Mouse (Mus musculus) hindbrain, embryonic 12.5 days (tissue): ENCODE measurements around the gene Mmp21. TPM values are rescaled to one million over a fixed set of nuclear protein-coding genes. Genes with fewer than 3 reads are reported as not detected.

Experiments used
- ATAC-seq: fragments of 200-750 bp; cut with Nextera tagmentation; 2 replicates; pipeline ENCODE4 v1.8.0; 2017; ENCODE audit warnings: moderate TSS enrichment; ENCODE audit not compliant: low FRiP score
- H3K27ac ChIP-seq: fragments of 300-500 bp; sonication (generic); 2 replicates; pipeline ENCODE4 v1.5.1; 2016; ENCODE audit warnings: mild to moderate bottlenecking
- H3K27me3 ChIP-seq: fragments of 300-500 bp; sonication (generic); 2 replicates; pipeline ENCODE4 v1.6.1; 2016; ENCODE audit warnings: mild to moderate bottlenecking
- H3K36me3 ChIP-seq: fragments of 300-500 bp; sonication (generic); 2 replicates; pipeline ENCODE4 v1.6.1; 2016; ENCODE audit warnings: mild to moderate bottlenecking
- H3K4me1 ChIP-seq: fragments of 300-500 bp; sonication (generic); 2 replicates; pipeline ENCODE4 v1.6.1; 2016
- H3K4me2 ChIP-seq: fragments of 300-500 bp; sonication (generic); replicated peaks from 2 replicates; pipeline ENCODE4 v1.6.1; 2016; ENCODE audit warnings: mild to moderate bottlenecking
- H3K4me3 ChIP-seq: fragments of 300-500 bp; sonication (generic); 2 replicates; pipeline ENCODE4 v1.5.1; 2016; ENCODE audit warnings: mild to moderate bottlenecking
- H3K9ac ChIP-seq: fragments of 300-500 bp; sonication (generic); 2 replicates; pipeline ENCODE4 v1.6.1; 2016; ENCODE audit warnings: mild to moderate bottlenecking, moderate library complexity
- H3K9me3 ChIP-seq: fragments of 300-500 bp; sonication (generic); replicated peaks from 2 replicates; pipeline ENCODE4 v1.6.1; 2016; ENCODE audit warnings: mild to moderate bottlenecking
- WGBS: fragments of 180-500 bp; shearing (Covaris S2); methylation state at CpG from one replicate; pipeline ENCODE4 v1.1.7; 2016; 5-methylcytosine and 5-hydroxymethylcytosine counted together
- polyA plus RNA-seq: library from polyadenylated mRNA; unstranded; fragments of >200 nt; fragmentation: Nextera tagmentation; extraction: Ambion mirVana; gene quantifications from 2 replicates; pipeline ENCODE4 v1.2.1, GENCODE M21; 2016

Gene Mmp21
- 0.25 TPM in 1 of 2 replicates, not detected in the other for polyA plus RNA-seq

DNA sequence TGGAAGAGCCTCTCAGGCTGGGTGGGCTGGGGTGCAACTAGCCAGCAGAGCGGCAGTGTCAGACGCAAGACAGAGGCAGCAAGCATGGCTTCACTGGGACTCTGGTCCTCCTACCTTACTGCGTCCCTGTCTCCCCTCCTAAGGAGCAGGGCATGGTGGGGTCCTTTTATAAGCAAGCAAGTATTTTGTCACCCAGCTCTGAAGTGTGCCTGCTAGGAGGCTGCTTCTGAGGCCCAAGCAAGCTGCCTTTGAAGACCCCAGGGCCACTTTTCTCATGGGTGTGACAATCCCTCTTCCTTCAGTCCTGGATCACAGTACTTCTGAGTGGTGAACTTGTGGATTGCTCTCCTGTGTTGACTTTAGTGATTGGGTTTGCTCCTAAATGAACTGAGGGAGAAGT is at the start of gene Mmp21:
Gene Mmp21 (minus strand): TSS at position 101 of the 400 bp plus-strand sequence.
- H3K4me2 ChIP-seq, result no peak within 1 kb of the TSS
- H3K27ac ChIP-seq, result no peak within 1 kb of the TSS
- H3K4me3 ChIP-seq, result no peak within 1 kb of the TSS
- no peaks in the 10 kb centered on the region for H3K9me3 ChIP-seq
- H3K4me1 ChIP-seq, result no peaks in the 10 kb centered on the region
- H3K27me3 ChIP-seq, result no peaks in the 10 kb centered on the region
- H3K36me3 ChIP-seq, result 0 out of 2 replicates have a peak, but pooled peaks cover 4% of the 10 kb centered on the region
- WGBS, result 86% methylated on average over 3 of the region's 3 CpGs
- ATAC-seq, result no peak
- no peak within 1 kb of the TSS for H3K9ac ChIP-seq

- Histone ChIP-seq H3K27ac (no peak overlapping the region), H3K36me3 (peaks cover 26% of the 10 kb centered on the region), H3K4me2 (no peak overlapping the region), H3K4me3 (no peak overlapping the region), H3K9ac (no peak overlapping the region), H3K27me3 (no peaks in the 10 kb centered on the region), H3K9me3 (no peaks in the 10 kb centered on the region), H3K4me1 (no peaks in the 10 kb centered on the region)
- no peak for ATAC-seq
- 80% methylated on average over 5 of the region's 5 CpGs for WGBS
These were observed 49.5 kb upstream of the Mmp21 start for GRCm38 (mm10) chr7:133729351-133729750.

DNA sequence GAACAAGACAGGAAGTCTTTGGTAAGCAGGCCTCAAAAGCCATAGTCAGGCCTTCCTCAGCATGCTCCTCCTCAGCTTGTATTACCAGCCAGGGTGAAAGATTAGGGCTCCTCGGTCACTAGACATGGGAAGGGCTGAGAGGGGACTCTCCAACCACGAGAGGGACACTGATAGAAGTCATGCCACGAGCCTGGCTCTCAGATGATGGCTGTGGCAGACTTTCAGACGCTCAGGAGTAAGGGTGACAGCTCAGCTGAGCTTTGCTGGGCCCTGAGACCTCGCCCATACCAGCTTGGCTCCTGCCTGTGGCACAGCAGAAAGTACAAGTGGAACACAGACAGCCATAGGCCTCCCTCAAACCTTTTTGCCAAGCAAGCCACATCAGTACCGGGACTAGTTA is 47.2 kb upstream of the Mmp21 start:
- Histone ChIP-seq H3K9me3 (no peaks in the 10 kb centered on the region), H3K4me2 (no peak overlapping the region), H3K9ac (no peak overlapping the region), H3K4me1 (no peaks in the 10 kb centered on the region), H3K27me3 (no peaks in the 10 kb centered on the region), H3K4me3 (no peak overlapping the region), H3K27ac (no peak overlapping the region), H3K36me3 (peaks cover 30% of the 10 kb centered on the region)
- 90% methylated on average over 6 of the region's 6 CpGs for WGBS
- ATAC-seq, result no peak

DNA sequence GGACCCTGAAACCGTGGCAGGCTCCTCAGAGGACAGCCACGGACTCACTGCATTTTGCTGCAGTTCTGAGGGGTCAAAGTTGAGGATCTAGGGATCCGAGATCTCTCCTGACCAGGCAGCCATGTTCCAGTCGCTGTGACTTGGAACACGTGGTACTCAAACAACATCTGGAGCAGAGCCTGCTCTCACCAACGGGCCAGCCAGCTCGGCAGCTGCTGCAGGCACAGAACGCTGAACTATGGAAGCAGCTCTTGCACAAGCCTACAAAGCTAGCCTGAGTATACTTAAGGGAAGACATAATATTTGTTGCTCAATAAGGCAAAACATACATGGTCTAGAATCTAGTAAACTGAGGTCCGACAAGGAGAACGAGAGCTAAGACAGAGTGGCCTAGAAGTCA is 45.7 kb upstream of the Mmp21 start:
- H3K4me3 ChIP-seq, result no peak overlapping the region
- H3K27me3 ChIP-seq, result no peaks in the 10 kb centered on the region
- H3K4me2 ChIP-seq, result no peak overlapping the region
- no peak for ATAC-seq
- no peak overlapping the region for H3K27ac ChIP-seq
- no peaks in the 10 kb centered on the region for H3K4me1 ChIP-seq
- no peaks in the 10 kb centered on the region for H3K9me3 ChIP-seq
- H3K36me3 ChIP-seq, result peaks cover 43% of the 10 kb centered on the region
- WGBS, result 86% methylated on average over 10 of the region's 10 CpGs
- H3K9ac ChIP-seq, result no peak overlapping the region

DNA sequence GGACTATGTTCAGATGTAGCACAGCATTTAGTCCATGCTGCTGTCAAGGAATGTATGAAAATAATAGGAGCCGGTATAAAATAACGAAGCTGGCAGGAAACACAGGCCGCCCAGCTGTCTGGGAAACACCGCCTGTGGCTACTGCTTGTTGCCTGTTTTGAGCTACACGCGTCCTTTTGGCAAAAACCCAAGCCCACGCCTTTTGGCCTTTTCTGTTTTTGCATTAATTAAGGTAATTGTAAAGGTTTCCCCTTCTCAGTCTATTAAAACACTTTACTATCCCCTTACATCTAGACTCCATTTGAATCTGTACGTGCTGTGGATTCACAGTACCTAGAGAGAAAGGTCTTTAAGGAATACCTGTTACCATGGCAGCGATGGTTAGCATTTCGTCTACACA is 45.0 kb upstream of the Mmp21 start:
- H3K27ac ChIP-seq, result no peak overlapping the region
- ATAC-seq, result no peak
- no peak overlapping the region for H3K9ac ChIP-seq
- H3K4me3 ChIP-seq, result no peak overlapping the region
- WGBS, result 85% methylated on average over 10 of the region's 10 CpGs
- H3K27me3 ChIP-seq, result no peaks in the 10 kb centered on the region
- H3K4me1 ChIP-seq, result no peaks in the 10 kb centered on the region
- H3K4me2 ChIP-seq, result no peak overlapping the region
- H3K9me3 ChIP-seq, result no peaks in the 10 kb centered on the region
- peaks cover 50% of the 10 kb centered on the region for H3K36me3 ChIP-seq

- H3K4me3 ChIP-seq, result no peak overlapping the region
- no peak overlapping the region for H3K9ac ChIP-seq
- H3K27ac ChIP-seq, result no peak overlapping the region
- H3K4me2 ChIP-seq, result no peak overlapping the region
- ATAC-seq, result no peak
- 89% methylated on average over 11 of the region's 11 CpGs for WGBS
- H3K36me3 ChIP-seq, result peaks cover 93% of the 10 kb centered on the region
- no peaks in the 10 kb centered on the region for H3K9me3 ChIP-seq
- H3K4me1 ChIP-seq, result no peaks in the 10 kb centered on the region
- H3K27me3 ChIP-seq, result no peaks in the 10 kb centered on the region
These were observed 40.8 kb upstream of the Mmp21 start for GRCm38 (mm10) chr7:133720616-133721015.

DNA sequence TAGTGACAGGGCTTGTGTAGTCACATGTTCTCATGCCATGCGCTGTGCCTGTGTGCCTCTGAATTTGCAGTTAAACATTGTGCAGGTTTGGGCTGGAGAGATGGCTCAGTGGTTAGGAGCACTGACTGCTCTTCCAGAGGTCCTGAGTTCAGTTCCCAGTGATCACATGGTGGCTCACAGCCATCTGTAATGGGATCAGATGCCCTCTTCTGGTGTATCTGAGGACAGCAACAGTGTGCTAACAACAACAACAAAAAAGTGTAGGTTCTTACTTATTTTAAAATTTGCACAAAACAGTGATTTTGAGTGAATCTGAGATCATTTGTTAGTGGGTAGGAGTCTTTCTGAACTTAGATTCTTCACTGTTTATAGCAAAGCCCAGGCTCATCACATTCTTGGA is 38.7 kb upstream of the Mmp21 start:
- WGBS, result 88% methylated on average over 1 of the region's 1 CpGs
- ATAC-seq, result no peak
- no peak overlapping the region for H3K4me2 ChIP-seq

DNA sequence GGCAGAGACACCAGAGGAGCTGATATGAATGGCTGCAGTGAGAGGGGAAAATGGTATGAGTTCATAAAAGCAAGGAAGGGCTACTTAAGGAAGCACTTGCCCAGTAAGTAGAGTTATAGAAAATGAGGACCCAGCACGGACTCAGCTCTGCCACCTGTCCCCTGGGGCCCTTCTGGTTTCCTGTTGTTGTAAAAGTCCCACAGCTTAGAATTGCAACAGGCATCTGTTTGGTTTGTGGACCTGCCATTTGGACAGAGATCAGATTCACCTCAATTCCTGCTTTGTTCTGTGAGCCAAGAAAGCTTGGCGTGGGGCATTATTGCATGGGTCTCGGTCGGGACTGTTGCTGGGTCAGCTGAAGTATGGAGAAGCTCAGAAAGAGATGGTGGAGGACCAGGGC is 35.5 kb upstream of the Mmp21 start:
- no peak for ATAC-seq
- no peak overlapping the region for H3K27ac ChIP-seq
- no peaks in the 10 kb centered on the region for H3K4me1 ChIP-seq
- H3K36me3 ChIP-seq, result peaks cover 82% of the 10 kb centered on the region
- 92% methylated on average over 4 of the region's 4 CpGs for WGBS
- H3K9ac ChIP-seq, result no peak overlapping the region
- H3K4me3 ChIP-seq, result no peak overlapping the region
- H3K9me3 ChIP-seq, result no peaks in the 10 kb centered on the region
- H3K4me2 ChIP-seq, result no peak overlapping the region
- H3K27me3 ChIP-seq, result no peaks in the 10 kb centered on the region

More for the DNA sequence above, 38.7 kb upstream of the Mmp21 start:
- H3K27ac ChIP-seq, result no peak overlapping the region
- no peak overlapping the region for H3K4me3 ChIP-seq
- H3K27me3 ChIP-seq, result no peaks in the 10 kb centered on the region
- peaks cover 95% of the 10 kb centered on the region for H3K36me3 ChIP-seq
- no peak overlapping the region for H3K9ac ChIP-seq
- H3K9me3 ChIP-seq, result no peaks in the 10 kb centered on the region
- no peaks in the 10 kb centered on the region for H3K4me1 ChIP-seq

DNA sequence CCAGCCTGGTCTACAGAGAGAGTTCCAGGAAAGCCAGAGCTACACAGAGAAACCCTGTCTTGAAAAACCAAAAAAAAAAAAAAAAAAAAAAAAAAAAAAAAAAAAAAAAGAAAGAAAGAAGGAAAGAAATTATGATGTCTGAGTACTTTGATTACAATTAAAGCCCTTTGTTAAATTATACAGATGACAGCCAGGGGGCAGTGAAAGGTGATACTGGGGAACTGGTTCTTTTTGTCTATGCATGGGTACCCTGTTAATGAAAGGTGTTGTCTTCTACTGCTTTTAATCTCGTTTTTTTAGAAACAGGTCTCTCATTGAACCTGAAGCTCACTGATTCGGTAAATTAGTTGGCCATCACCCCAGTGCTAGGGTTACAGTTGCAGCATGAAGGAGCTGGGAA is 27.4 kb upstream of the Mmp21 start:
- no peak overlapping the region for H3K27ac ChIP-seq
- H3K27me3 ChIP-seq, result no peaks in the 10 kb centered on the region
- H3K4me2 ChIP-seq, result no peak overlapping the region
- peaks cover 3% of the 10 kb centered on the region; the same call in 1 of the 2 replicates for H3K36me3 ChIP-seq
- peaks cover 12% of the 10 kb centered on the region for H3K4me1 ChIP-seq
- WGBS, result 88% methylated on average over 2 of the region's 2 CpGs
- H3K9me3 ChIP-seq, result no peaks in the 10 kb centered on the region
- H3K9ac ChIP-seq, result no peak overlapping the region
- ATAC-seq, result no peak
- H3K4me3 ChIP-seq, result no peak overlapping the region

DNA sequence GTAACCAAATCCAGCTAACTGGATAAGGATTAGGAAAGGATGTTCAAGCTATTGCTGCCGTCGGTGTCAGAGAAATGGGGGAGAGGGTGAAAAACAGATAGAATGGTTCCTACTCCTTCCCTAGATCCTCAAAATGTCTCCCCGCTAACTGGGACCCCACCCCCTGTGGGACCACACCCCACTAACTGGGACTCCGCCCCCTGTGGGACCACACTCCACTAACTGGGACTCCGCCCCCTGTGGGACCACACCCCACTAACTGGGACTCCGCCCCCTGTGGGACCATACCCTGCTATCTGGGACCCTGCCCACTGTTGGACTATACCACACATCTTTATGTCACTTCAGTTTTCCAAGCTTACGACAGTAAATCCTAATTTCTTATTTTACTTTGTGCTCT is 24.0 kb upstream of the Mmp21 start:
- 94% methylated on average over 7 of the region's 7 CpGs for WGBS
- peaks cover 4% of the 10 kb centered on the region for H3K4me1 ChIP-seq
- no peaks in the 10 kb centered on the region for H3K27me3 ChIP-seq
- no peak overlapping the region for H3K27ac ChIP-seq
- ATAC-seq, result no peak
- peaks cover 5% of the 10 kb centered on the region for H3K36me3 ChIP-seq
- no peak overlapping the region for H3K4me3 ChIP-seq
- no peaks in the 10 kb centered on the region for H3K9me3 ChIP-seq
- no peak overlapping the region for H3K4me2 ChIP-seq
- no peak overlapping the region for H3K9ac ChIP-seq

DNA sequence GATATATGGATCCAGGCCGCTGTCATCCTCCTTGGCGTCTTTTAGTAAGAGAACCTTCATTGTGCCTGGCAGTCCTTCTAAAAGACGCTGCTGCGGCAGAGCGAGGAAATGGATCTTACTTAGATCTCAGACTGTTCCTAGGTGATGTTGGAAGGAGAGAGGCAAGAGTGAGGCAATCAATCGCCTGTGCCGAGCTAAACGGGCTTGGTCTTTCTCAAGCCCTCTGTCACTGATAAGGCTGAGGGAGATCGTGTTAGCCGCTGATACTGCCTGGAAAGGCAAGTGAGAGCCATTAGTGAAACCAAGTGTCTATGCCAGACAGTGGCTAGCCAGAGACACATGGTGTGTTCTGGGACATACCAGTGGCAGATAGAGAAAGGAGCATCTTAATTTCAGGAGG is 22.5 kb upstream of the Mmp21 start:
- no peak overlapping the region for H3K4me3 ChIP-seq
- H3K27ac ChIP-seq, result no peak overlapping the region
- H3K4me1 ChIP-seq, result no peaks in the 10 kb centered on the region
- ATAC-seq, result no peak
- peaks cover 6% of the 10 kb centered on the region for H3K36me3 ChIP-seq
- H3K4me2 ChIP-seq, result no peak overlapping the region
- no peak overlapping the region for H3K9ac ChIP-seq
- WGBS, result 93% methylated on average over 10 of the region's 10 CpGs
- no peaks in the 10 kb centered on the region for H3K27me3 ChIP-seq
- H3K9me3 ChIP-seq, result no peaks in the 10 kb centered on the region

GRCm38 (mm10) chr7:133701366-133701765 is 21.5 kb upstream of the Mmp21 start:
- Histone ChIP-seq H3K4me1 (no peaks in the 10 kb centered on the region), H3K4me2 (no peak overlapping the region), H3K27ac (no peak overlapping the region), H3K9ac (no peak overlapping the region), H3K27me3 (no peaks in the 10 kb centered on the region), H3K4me3 (no peak overlapping the region), H3K36me3 (peaks cover 12% of the 10 kb centered on the region), H3K9me3 (no peaks in the 10 kb centered on the region)
- WGBS, result 91% methylated on average over 7 of the region's 7 CpGs
- no peak for ATAC-seq

DNA sequence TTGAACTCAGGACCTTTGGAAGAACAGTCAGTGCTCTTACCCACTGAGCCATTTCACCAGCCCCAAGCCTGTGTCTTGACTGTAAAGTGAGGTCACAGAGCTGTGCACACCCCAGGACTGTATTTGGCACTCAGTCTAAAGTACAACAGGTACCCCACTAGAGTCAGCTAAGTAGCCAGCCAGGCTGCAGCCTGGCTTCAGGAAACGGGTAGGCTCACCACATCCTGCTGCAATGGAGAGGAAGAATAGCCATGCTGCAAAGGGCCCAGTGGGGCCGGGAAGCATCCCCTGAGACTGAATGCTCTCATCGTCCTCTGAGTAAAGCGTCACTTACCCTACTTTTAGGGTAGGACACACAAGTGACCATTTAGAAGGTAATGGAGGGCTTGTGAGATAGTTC is 20.0 kb upstream of the Mmp21 start:
- peaks cover 12% of the 10 kb centered on the region for H3K36me3 ChIP-seq
- no peaks in the 10 kb centered on the region for H3K4me1 ChIP-seq
- H3K9me3 ChIP-seq, result no peaks in the 10 kb centered on the region
- WGBS, result 87% methylated on average over 4 of the region's 4 CpGs
- no peaks in the 10 kb centered on the region for H3K27me3 ChIP-seq
- H3K27ac ChIP-seq, result no peak overlapping the region
- H3K4me3 ChIP-seq, result no peak overlapping the region
- H3K4me2 ChIP-seq, result no peak overlapping the region
- H3K9ac ChIP-seq, result no peak overlapping the region
- no peak for ATAC-seq
